Comparison of ENCODE assay signal across 12 mouse cellular contexts in genomic region chr2:144198326-144199051, GRCm38 (mm10).
DNase-seq lines count a peak whose midpoint lies in the region; TF ChIP-seq lines count a peak whose summit lies in the region.
"Had no signal": no experiment of that assay in that cellular context is flagged by ENCODE, and none has a peak within 500 bp of the region (broad histone marks: within the 10 kb centered on the region; RNA-seq: fewer than 3 reads in every experiment).

No protein-coding gene starts in this region.

- peak overlapping the region; percentile 72 for H3K27ac ChIP-seq in liver, adult 2 months (replicated peaks; ENCODE audit: insufficient read depth, low read depth, low read length)
- H3K27ac ChIP-seq in cerebellum, adult 2 months (ENCODE audit: insufficient read depth, low read length), result no peak overlapping the region
- H3K27ac ChIP-seq: embryonic facial prominence, embryonic 12.5 days; left cerebral cortex, adult 2 months had no signal

- no peak for TF ChIP-seq CTCF in liver, adult 2 months (IDR thresholded peaks at IDR 0.05; ENCODE audit: low read depth, low read length)
- no peak for TF ChIP-seq CTCF in cerebellum, adult 2 months (IDR thresholded peaks at IDR 0.05; ENCODE audit: borderline replicate concordance, insufficient read depth, low read depth, low read length)

- no peaks in the 10 kb centered on the region for H3K79me2 ChIP-seq in liver, adult 2 months (ENCODE audit: control insufficient read depth, insufficient read depth, low read length)

- TF ChIP-seq POLR2A in liver, adult 2 months (IDR thresholded peaks at IDR 0.05; ENCODE audit: extremely low read depth, insufficient read depth, low read length), result no peak
- no peak for TF ChIP-seq POLR2A in cerebellum, adult 2 months (IDR thresholded peaks at IDR 0.05; ENCODE audit: borderline replicate concordance, insufficient read depth, low read length)

- no peaks in the 10 kb centered on the region for H3K36me3 ChIP-seq in liver, adult 2 months (ENCODE audit: control insufficient read depth, insufficient read depth, low read length)
- H3K36me3 ChIP-seq: embryonic facial prominence, embryonic 12.5 days had no signal

- no peaks in the 10 kb centered on the region for H3K27me3 ChIP-seq in liver, adult 2 months (ENCODE audit: control insufficient read depth, insufficient read depth, low read length)
- H3K27me3 ChIP-seq in cerebellum, adult 2 months (ENCODE audit: control insufficient read depth, insufficient read depth, low read length), result no peaks in the 10 kb centered on the region; the same call in 1 of the 2 replicates
- H3K27me3 ChIP-seq: embryonic facial prominence, embryonic 12.5 days had no signal

- 0 out of 2 replicates have a peak overlapping the region, but pooled peaks have one; percentile 22 for H3K9ac ChIP-seq in liver, adult 2 months (ENCODE audit: low read depth, low read length)
- H3K9ac ChIP-seq: embryonic facial prominence, embryonic 12.5 days had no signal

- WGBS in liver, adult 2 months, result 8% methylated on average over 13 of the region's 13 CpGs
- WGBS in cerebellum, adult 2 months, result 59% methylated on average over 13 of the region's 13 CpGs

- peaks cover 13% of the 10 kb centered on the region for H3K4me1 ChIP-seq in liver, adult 2 months (ENCODE audit: control insufficient read depth, insufficient read depth, low read length)
- H3K4me1 ChIP-seq in cerebellum, adult 2 months (ENCODE audit: control insufficient read depth, insufficient read depth, low read length), result no peaks in the 10 kb centered on the region

- peak; percentile 82 to 85 for DNase-seq in adrenal gland, adult (ENCODE audit: inconsistent age in 2 of 2, low spot score in 1 of 2)
- no peak for DNase-seq in adrenal gland, postnatal 4 days (ENCODE audit: low spot score in 2 of 2)
- peak; percentile 26 for DNase-seq in testis, postnatal 14 days (ENCODE audit: low spot score)
- DNase-seq in testis, postnatal 10 days (ENCODE audit: low spot score), result no peak
- peak; percentile 72 for DNase-seq in liver, adult 2 months (ENCODE audit: extremely low read depth, low read depth, low spot score)
- DNase-seq in cerebellum, adult 2 months, result no peak
- no peak for DNase-seq in Muller cell, postnatal 12 days (ENCODE audit: inconsistent ontology term)
- no peak for DNase-seq in left cerebral cortex, adult 9 months (ENCODE audit: low spot score in 2 of 2)
- DNase-seq: gastrocnemius, postnatal 10 days; right cerebral cortex, postnatal 4 days had no signal

- H3K4me3 ChIP-seq in liver, adult 2 months (ENCODE audit: insufficient read depth, low read depth, low read length), result no peak overlapping the region
- no peak overlapping the region for H3K4me3 ChIP-seq in cerebellum, adult 2 months (replicated peaks; ENCODE audit: insufficient read depth, low read depth, low read length)
- H3K4me3 ChIP-seq: embryonic facial prominence, embryonic 12.5 days; left cerebral cortex, adult 2 months had no signal

Comparison
In these comparisons a context has a peak if more than half of its experiments do, and no peak if none do; other contexts are left out.
1. DNase-seq: peak in adrenal gland, adult (2 of 2), testis, postnatal 14 days (single experiment) and liver, adult 2 months (single experiment); none in adrenal gland, postnatal 4 days (0 of 2), testis, postnatal 10 days (single experiment), cerebellum, adult 2 months (0 of 2), Muller cell, postnatal 12 days (single experiment) and left cerebral cortex, adult 9 months (0 of 2).